Mouse (Mus musculus) CH12.LX (cell line): ENCODE measurements around the gene Pitpnm3.

Experiments used
- CHD1 ChIP-seq: IDR thresholded peaks from 2 replicates; pipeline ENCODE4 v1.6.1; 2012; ENCODE audit warnings: low read depth, low read length, improper control_type of control experiment, inconsistent platforms
- CTCF ChIP-seq, 2 experiments: IDR thresholded peaks in 1 of 2; conservative IDR thresholded peaks in 1 of 2; 2 replicates each; pipeline ENCODE4 v1.5.1; 2011 to 2012; ENCODE audit warnings: low read depth in 2 of 2, low read length in 2 of 2, improper control_type of control experiment in 1 of 2, inconsistent platforms in 1 of 2, mild to moderate bottlenecking in 1 of 2, moderate library complexity in 1 of 2
- EP300 ChIP-seq: IDR thresholded peaks from 2 replicates; pipeline ENCODE4 v1.6.1; 2011; ENCODE audit warnings: low read length, improper control_type of control experiment
- ETS1 ChIP-seq: conservative IDR thresholded peaks from 2 replicates; pipeline ENCODE4 v1.6.1; 2012; ENCODE audit warnings: low read depth, mild to moderate bottlenecking, inconsistent platforms, low read length, improper control_type of control experiment, moderate library complexity
- NRF1 ChIP-seq: IDR thresholded peaks from 2 replicates; pipeline ENCODE4 v1.6.1; 2014; ENCODE audit warnings: low read depth, mild to moderate bottlenecking, inconsistent platforms, low read length, improper control_type of control experiment, moderate library complexity
- POLR2A ChIP-seq: IDR thresholded peaks from 2 replicates; pipeline ENCODE4 v1.6.1; 2011; ENCODE audit warnings: low read depth, mild to moderate bottlenecking, improper control_type of control experiment, low read length
- POLR2AphosphoS2 ChIP-seq: IDR thresholded peaks from 2 replicates; pipeline ENCODE4 v1.6.1; 2011; ENCODE audit warnings: low read depth, low read length, improper control_type of control experiment
- SMC3 ChIP-seq: IDR thresholded peaks from 2 replicates; pipeline ENCODE4 v1.6.1; 2011; ENCODE audit warnings: low read depth, low read length, improper control_type of control experiment
- USF1 ChIP-seq: IDR thresholded peaks from 2 replicates; pipeline ENCODE4 v1.6.1; 2014; ENCODE audit warnings: low read depth, mild to moderate bottlenecking, inconsistent platforms, low read length, improper control_type of control experiment

DNA sequence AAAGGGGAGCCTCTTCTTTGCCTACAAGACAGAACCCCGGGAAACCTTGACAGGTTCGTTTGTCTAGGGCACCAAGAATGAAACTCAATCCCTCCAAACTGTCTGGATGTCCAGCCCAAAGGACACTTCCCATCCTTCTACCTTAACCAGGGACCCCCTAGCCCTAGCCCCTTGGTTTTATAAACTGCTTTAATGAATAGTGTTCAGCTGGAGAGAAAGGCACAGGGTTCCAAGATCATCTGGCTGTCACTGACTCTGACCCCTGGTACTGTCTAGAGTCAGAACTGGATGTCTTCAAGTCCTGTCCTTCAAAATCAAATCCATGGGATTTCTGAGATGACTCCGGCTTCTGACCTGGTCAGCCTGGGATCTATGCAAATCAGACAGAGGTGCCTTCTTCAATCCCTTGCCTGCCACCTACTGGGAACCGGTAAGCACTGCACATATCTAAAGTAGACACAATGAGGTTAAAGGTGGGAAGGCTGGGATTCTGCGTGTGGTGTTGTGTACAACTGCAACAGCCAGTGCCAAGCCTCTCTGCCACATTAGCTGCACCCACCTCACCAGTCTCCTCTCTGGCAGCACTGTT is 111.3 kb downstream of the Pitpnm3 start:
- peak; percentile 59 for TF ChIP-seq EP300
- TF ChIP-seq POLR2AphosphoS2, result no peak
- TF ChIP-seq CTCF (conservative IDR thresholded peaks at IDR 0.05 in 1 of 2, IDR thresholded peaks at IDR 0.05 in 1 of 2; ENCODE audit: low read depth in 2 of 2, low read length in 2 of 2), result peak; percentile 87 to 98
- no peak for TF ChIP-seq POLR2A
- no peak for TF ChIP-seq USF1
- TF ChIP-seq SMC3, result peak; percentile 92
- no peak for TF ChIP-seq CHD1
- TF ChIP-seq NRF1, result no peak
- no peak for TF ChIP-seq ETS1
